Mouse (Mus musculus) embryonic fibroblast, embryonic 13.5 days (primary cell): ENCODE measurements at regions not wholly inside any gene's neighbourhood (a gene's known extent, or its start where the extent isn't known, plus 50 kb on each side); places are given as distances from the start of the nearest gene placed in this dataset.
"Not testable (repeated sequence)": the region's sequence is repeated elsewhere in the genome, so short reads cannot be mapped to it uniquely, and the experiment has no call there.

Experiments
- H3K27ac ChIP-seq: 2 replicates; pipeline ENCODE4 v1.5.1; 2012; ENCODE audit warnings: low read length, control low read depth, inconsistent platforms; ENCODE audit not compliant: insufficient read depth
- H3K4me1 ChIP-seq: 2 replicates; pipeline ENCODE4 v1.6.1; 2011; ENCODE audit warnings: low read length; ENCODE audit not compliant: control insufficient read depth, insufficient read depth
- H3K4me3 ChIP-seq: 2 replicates; pipeline ENCODE4 v1.5.1; 2011; ENCODE audit warnings: mild to moderate bottlenecking, control low read depth, low read length; ENCODE audit not compliant: insufficient read depth
- CTCF ChIP-seq: IDR thresholded peaks from 2 replicates; pipeline ENCODE4 v1.5.1; 2011; ENCODE audit warnings: mild to moderate bottlenecking, control low read depth, low read length, moderate library complexity, borderline replicate concordance; ENCODE audit not compliant: insufficient read depth
- POLR2A ChIP-seq: IDR thresholded peaks from 2 replicates; pipeline ENCODE4 v1.6.1; 2011; ENCODE audit warnings: low read depth, mild to moderate bottlenecking, control low read depth, low read length, moderate library complexity

DNA sequence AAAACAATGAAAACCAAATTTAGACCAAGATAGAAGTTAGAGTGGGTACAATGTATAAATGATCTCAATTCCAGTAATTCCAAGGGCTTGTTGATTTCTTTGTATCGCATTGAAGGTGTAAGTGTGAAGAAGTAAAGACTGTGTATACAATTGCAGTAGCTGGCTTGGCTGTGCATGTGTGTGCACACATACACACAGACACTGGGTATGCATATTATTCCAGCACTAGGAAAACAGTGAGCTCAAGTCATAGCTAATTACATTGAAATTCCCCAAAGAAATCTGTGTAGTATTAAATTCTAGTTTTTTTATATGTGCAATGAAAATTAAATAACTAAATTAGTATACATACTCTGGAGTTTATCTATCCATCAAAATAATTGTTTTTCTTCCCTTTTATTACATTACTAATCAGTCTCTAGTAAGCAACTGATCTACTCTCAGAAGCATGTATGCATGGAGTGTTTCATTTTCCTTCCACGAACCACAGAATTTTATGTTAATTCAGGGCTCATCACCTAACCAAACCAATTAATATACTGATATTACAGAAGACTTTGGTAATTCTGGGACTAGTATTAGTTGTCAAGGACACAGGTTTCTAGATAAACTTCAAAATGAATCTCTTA lies 56.5 kb downstream of the Gm8797 start:
- Histone ChIP-seq H3K4me1 (no peaks in the 10 kb centered on the region), H3K4me3 (no peak overlapping the region), H3K27ac (no peak overlapping the region)
- TF ChIP-seq POLR2A (no peak), CTCF (no peak)

DNA sequence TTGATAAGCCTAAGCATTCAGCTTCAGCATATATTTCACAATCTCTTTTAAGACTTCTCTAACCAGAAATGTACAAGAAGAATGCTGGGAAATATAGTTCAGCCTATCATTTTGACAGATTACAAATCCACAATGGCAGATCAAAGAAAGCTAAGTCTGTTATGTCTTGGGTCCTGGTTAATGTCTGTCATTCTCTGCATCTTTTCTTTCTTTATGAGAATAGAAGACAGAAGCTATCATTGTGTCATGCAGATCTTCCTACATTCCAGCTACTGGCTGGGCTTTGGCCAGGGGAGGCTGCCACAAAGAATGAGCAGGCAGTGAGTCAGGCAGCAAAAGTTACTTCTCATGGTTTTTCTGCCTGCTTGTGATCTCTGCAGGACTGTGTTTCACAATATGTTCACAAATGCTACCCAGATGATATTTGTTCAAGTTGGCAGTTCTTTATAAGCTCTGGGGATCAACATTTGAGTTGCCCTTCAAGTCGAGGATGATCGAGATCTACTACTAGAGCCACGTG lies 60.5 kb downstream of the Gm8797 start:
- Histone ChIP-seq H3K27ac (no peak overlapping the region), H3K4me3 (no peak overlapping the region), H3K4me1 (no peaks in the 10 kb centered on the region)
- TF ChIP-seq POLR2A (no peak), CTCF (no peak)

DNA sequence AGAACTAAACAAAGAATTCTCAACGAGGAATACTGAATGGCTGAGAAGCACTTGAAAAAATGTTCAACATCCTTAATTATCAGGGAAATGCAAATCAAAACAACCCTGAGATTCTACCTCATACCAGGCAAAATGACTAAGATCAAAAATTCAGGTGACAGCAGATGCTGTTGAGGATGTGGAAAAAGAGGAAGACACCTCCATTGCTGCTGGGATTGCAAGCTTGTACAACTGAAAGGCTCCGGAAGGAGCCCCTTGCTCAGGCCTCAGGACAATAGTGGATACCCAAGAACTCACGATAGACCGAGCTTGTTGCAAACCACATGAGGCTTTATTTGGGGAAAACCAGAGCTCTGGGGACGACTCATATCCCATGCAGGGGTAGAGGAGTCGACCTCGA lies 69.6 kb downstream of the Gm8797 start:
- not testable (repeated sequence) for H3K4me3 ChIP-seq, H3K27ac ChIP-seq, H3K4me1 ChIP-seq

DNA sequence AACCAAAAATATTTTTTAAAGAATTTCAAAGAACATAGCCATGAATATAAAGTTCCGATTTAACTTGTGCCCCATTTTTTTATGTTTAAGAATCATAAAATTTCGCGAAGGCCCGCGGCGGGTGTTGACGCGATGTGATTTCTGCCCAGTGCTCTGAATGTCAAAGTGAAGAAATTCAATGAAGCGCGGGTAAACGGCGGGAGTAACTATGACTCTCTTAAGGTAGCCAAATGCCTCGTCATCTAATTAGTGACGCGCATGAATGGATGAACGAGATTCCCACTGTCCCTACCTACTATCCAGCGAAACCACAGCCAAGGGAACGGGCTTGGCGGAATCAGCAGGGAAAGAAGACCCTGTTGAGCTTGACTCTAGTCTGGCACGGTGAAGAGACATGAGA lies 109.6 kb downstream of the Gm8797 start:
- not testable (repeated sequence) for H3K4me3 ChIP-seq, H3K4me1 ChIP-seq, H3K27ac ChIP-seq

DNA sequence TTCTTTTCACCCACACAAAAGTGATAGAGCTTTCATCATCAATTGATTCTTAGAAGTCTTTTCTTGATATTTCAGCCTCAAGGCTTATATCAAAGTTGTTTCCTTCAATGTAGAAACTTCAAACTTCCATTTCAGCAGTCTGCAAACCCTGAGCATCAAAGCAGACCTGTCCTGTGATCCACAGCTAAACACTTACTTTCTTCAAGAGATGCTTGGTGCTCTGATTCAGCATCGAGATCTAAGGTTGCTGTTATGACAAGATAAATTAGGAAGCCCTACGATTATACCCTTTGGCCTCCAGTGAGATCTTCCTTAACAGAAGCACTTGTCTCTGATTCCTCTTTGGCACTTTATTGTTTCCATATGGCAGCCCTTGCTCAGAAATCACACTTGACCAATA lies 119.8 kb downstream of the Gm8797 start:
- Histone ChIP-seq H3K4me3 (no peak overlapping the region), H3K4me1 (no peaks in the 10 kb centered on the region), H3K27ac (no peak overlapping the region)
- TF ChIP-seq CTCF = no peak
- no peak for TF ChIP-seq POLR2A

DNA sequence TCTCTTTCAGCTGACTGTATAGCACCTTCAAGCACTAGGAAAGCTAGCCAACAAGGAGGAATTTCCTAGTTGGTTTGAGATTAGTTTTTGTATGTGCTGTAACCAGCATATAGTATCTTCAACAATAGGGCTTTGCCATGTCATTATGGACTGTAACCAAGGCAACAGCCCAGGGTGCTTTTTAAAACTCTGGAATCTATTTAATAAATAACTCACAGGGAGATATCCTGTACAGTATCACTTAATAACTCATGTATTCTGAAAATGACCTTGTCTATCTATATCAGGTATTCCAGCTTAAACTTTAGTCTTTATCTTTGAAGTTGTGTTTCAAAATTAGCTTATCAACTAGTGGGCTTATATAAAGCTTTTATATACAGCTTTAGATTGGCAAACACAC lies 128.5 kb downstream of the Gm8797 start:
- no peak for TF ChIP-seq POLR2A
- TF ChIP-seq CTCF = no peak
- no peaks in the 10 kb centered on the region for H3K4me1 ChIP-seq
- H3K4me3 ChIP-seq = no peak overlapping the region
- H3K27ac ChIP-seq = no peak overlapping the region

DNA sequence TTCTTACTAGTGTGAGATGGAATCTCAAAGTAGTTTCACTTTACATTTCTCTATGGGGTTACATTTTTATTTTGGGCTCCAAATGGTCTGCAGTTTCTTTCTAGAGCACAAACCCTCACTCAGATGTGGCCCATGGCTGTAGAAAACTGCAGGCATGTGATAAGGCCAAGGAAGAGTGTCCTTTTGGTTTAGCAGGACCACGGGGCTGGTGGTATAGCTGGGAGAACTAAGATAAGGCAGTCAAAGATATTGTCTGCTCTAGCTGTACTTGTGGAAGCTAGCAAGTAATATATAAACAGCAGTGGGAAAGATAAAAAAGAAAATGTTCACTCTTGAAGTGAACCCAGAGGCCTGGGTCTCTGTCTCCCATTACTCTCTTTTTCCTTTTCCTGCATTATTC lies 166.9 kb downstream of the Gm8797 start:
- TF ChIP-seq POLR2A = no peak
- no peak for TF ChIP-seq CTCF
- Histone ChIP-seq H3K4me1 (no peaks in the 10 kb centered on the region), H3K4me3 (no peak overlapping the region), H3K27ac (peak overlapping the region; percentile 82)

DNA sequence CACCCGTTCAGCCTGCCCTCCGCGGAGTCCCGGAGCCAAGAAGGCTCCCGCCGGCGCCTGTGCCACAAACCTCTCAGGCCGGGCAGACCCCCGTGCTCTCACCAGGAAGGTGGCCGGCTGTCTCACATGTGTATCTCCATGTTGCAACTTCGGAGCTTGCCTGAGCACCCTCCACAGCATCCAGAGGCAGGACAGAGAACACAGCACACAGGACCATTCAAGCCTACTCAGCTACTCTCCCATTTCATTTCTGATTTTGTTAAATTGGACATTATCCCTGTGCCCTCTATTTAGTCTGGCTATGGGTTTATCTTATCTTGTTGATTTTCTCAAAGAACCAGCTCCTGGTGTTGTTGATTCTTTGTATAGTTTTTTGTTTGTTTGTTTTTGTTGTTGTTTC lies 199.6 kb downstream of the Gm8797 start:
- H3K27ac ChIP-seq, H3K4me1 ChIP-seq, H3K4me3 ChIP-seq: not testable (repeated sequence)

DNA sequence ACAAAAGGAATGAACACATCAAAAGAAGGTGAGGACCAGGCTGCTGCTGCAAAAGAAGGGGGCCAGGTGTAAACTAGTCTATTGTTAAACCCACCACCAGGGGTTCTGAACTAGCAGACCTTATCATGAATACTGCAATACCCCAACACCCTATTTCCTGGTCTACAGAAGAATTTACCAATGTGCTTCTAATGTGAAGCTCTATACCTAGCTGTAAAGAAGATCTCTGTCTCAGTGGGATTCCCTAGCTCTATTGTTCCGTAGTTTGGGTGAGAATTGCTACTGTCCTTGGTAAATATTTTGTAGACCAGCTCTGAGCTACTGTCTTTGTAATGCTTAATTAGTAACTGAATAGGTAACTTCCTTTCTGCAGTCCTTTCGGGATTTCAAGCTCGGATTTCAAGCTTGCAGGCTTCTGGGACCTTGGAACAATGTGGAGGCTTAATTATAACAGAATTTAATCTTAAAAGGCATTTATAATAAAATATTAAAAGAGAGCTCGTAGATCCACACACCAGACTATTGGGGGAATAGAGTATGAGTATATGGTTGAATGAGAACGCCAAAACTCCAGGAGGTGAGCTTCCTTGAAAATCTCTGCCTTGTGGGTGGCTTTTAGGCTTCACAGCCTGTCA lies 238.5 kb downstream of the Gm8797 start:
- not testable (repeated sequence) for H3K4me1 ChIP-seq, H3K27ac ChIP-seq

DNA sequence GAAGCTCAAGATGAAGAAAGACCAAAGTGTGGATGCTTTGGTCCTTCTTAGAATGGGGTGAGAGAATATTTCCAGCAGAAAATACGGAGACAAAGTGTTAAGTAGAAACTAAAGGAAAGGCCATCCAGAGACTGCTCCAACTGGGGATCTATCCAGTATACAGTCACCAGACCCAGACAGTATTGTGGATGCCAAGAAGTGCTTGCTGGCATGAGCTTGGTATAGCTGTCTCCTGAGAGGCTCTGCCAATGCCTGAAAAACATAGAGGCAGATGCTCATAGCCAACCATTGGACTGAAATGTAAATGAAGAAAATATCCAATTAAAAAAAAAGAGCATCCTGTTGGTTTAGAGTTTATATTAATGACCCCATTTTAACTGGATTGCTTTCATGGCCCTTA lies 253.8 kb downstream of the Gm8797 start:
- no peaks in the 10 kb centered on the region for H3K4me1 ChIP-seq
- no peak overlapping the region for H3K4me3 ChIP-seq
- H3K27ac ChIP-seq = no peak overlapping the region
- no peak for TF ChIP-seq CTCF
- no peak for TF ChIP-seq POLR2A

More for the DNA sequence above, 238.5 kb downstream of the Gm8797 start:
- H3K4me3 ChIP-seq = not testable (repeated sequence)

DNA sequence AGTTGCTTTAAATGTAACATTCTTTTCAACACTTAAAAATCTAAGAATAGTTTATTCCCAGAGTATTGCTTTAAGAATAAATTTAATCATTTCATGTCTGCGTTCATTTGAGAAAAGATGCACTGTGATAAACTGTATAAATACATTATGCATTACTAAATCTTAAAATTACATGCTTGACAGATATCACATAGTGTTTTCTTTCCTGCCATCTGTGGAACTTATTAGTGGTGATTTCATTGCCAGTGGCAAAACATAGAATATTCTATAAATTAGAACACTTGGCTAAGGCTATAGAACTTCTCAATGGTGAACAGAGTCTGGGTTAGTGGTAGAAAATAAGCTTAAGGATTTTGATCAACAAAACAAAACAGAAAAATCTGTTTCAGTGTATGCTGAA lies 268.1 kb downstream of the Gm8797 start:
- no peaks in the 10 kb centered on the region for H3K4me1 ChIP-seq
- TF ChIP-seq CTCF (no peak), POLR2A (no peak)
- no peak overlapping the region for H3K4me3 ChIP-seq
- H3K27ac ChIP-seq = no peak overlapping the region

DNA sequence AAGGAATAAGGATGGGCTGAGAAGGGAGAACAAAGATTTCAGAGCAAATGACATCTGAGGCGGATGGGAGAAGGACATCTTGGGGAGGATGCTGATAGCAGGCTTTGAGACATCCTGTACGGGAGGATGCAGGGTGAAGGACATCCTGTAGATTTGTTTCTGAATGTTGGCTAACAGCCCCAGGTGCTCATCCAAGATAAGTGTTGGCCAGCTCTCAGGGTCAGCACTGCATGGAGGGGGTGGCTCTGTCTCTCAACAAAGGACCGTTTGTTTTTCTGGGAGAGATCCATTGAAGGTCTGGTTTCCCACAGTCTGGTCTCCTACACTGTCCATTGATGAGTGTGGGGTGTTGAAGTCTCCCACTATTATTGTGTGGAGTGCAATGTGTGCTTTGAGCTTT lies 290.7 kb downstream of the Gm8797 start:
- not testable (repeated sequence) for H3K4me3 ChIP-seq, H3K4me1 ChIP-seq, H3K27ac ChIP-seq
